Comparison of ENCODE assay signal across 14 mouse cellular contexts in genomic region chr8:33985430-33985977, GRCm38 (mm10).
A peak's percentile ranks its signal among the peaks of the same experiment; 100 is the strongest.
DNase-seq lines count a peak whose midpoint lies in the region; TF ChIP-seq lines count a peak whose summit lies in the region.
"Had no signal": no experiment of that assay in that cellular context is flagged by ENCODE, and none has a peak within 500 bp of the region (broad histone marks: within the 10 kb centered on the region; RNA-seq: fewer than 3 reads in every experiment).

No protein-coding gene starts in this region.

- no peak for TF ChIP-seq POLR2A in kidney, adult 2 months (IDR thresholded peaks at IDR 0.05; ENCODE audit: low read depth, low read length)
- TF ChIP-seq POLR2A in ES-Bruce4 (IDR thresholded peaks at IDR 0.05; ENCODE audit: insufficient read depth, low read length): peak; percentile 63
- no peak for TF ChIP-seq POLR2A in liver, adult 2 months (IDR thresholded peaks at IDR 0.05; ENCODE audit: extremely low read depth, insufficient read depth, low read length)

- no peaks in the 10 kb centered on the region for H3K36me3 ChIP-seq in kidney, adult 2 months (ENCODE audit: control insufficient read depth, insufficient read depth, low read length)
- H3K36me3 ChIP-seq in ES-Bruce4 (ENCODE audit: control insufficient read depth, insufficient read depth, low read length, poor library complexity, severe bottlenecking): no peaks in the 10 kb centered on the region
- H3K36me3 ChIP-seq in liver, adult 2 months (ENCODE audit: control insufficient read depth, insufficient read depth, low read length): no peaks in the 10 kb centered on the region
- H3K36me3 ChIP-seq in splenic B cell, adult 2 months (ENCODE audit: control insufficient read depth, insufficient read depth, low read length, poor library complexity, severe bottlenecking): no peaks in the 10 kb centered on the region
- H3K36me3 ChIP-seq: stomach, embryonic 15.5 days had no signal

- no peak for TF ChIP-seq CTCF in kidney, adult 2 months (conservative IDR thresholded peaks at IDR 0.05; ENCODE audit: insufficient read depth, insufficient read length, low read depth, low read length)
- no peak for TF ChIP-seq CTCF in ES-Bruce4 (IDR thresholded peaks at IDR 0.05; ENCODE audit: low read depth, low read length)
- TF ChIP-seq CTCF in liver, adult 2 months (IDR thresholded peaks at IDR 0.05; ENCODE audit: low read depth, low read length): no peak

- intact Hi-C loops in left cerebral cortex, postnatal 36 days (cut with DNase I): no loop called here

- H3K9me3 ChIP-seq in ES-Bruce4 (replicated peaks; ENCODE audit: control insufficient read depth, insufficient read depth, low read length, poor library complexity, severe bottlenecking): no peaks in the 10 kb centered on the region
- H3K9me3 ChIP-seq: stomach, embryonic 15.5 days had no signal

- no peaks in the 10 kb centered on the region for H3K27me3 ChIP-seq in kidney, adult 2 months (replicated peaks; ENCODE audit: control insufficient read depth, insufficient read depth, low read length)
- H3K27me3 ChIP-seq in ES-Bruce4 (ENCODE audit: control insufficient read depth, insufficient read depth, low read length, poor library complexity, severe bottlenecking): no peaks in the 10 kb centered on the region
- H3K27me3 ChIP-seq in liver, adult 2 months (ENCODE audit: control insufficient read depth, insufficient read depth, low read length): no peaks in the 10 kb centered on the region
- H3K27me3 ChIP-seq in splenic B cell, adult 2 months (ENCODE audit: control insufficient read depth, insufficient read depth, low read length, poor library complexity, severe bottlenecking): no peaks in the 10 kb centered on the region
- H3K27me3 ChIP-seq: stomach, embryonic 15.5 days had no signal

- 62% methylated on average over 11 of the region's 11 CpGs for WGBS in kidney, adult 2 months
- WGBS in liver, adult 2 months: 52% methylated on average over 11 of the region's 11 CpGs

- peaks cover 24% of the 10 kb centered on the region; the same call in 1 of the 2 replicates for H3K4me1 ChIP-seq in kidney, adult 2 months (ENCODE audit: control insufficient read depth, insufficient read depth, low read length)
- H3K4me1 ChIP-seq in ES-Bruce4 (ENCODE audit: control insufficient read depth, insufficient read depth, low read length): no peaks in the 10 kb centered on the region
- H3K4me1 ChIP-seq in liver, adult 2 months (ENCODE audit: control insufficient read depth, insufficient read depth, low read length): peaks cover 16% of the 10 kb centered on the region
- H3K4me1 ChIP-seq: stomach, embryonic 15.5 days had no signal

- H3K79me2 ChIP-seq in liver, adult 2 months (ENCODE audit: control insufficient read depth, insufficient read depth, low read length): no peaks in the 10 kb centered on the region

- H3K4me3 ChIP-seq in kidney, adult 2 months (ENCODE audit: insufficient read depth, low read depth, low read length): peak overlapping the region; percentile 31
- peak overlapping the region; percentile 63 for H3K4me3 ChIP-seq in ES-Bruce4 (ENCODE audit: low read depth, low read length)
- H3K4me3 ChIP-seq in liver, adult 2 months (ENCODE audit: insufficient read depth, low read depth, low read length): peak overlapping the region; percentile 49
- H3K4me3 ChIP-seq: stomach, embryonic 15.5 days had no signal

- peak; percentile 52 for DNase-seq in kidney, adult 2 months
- no peak for DNase-seq in kidney, adult 8-10 months
- DNase-seq in liver, adult 2 months (ENCODE audit: extremely low read depth, low read depth, low spot score): peak; percentile 78
- peak; percentile 52 for DNase-seq in splenic B cell, adult 2 months (ENCODE audit: low read depth, low spot score)
- no peak for DNase-seq in retina, embryonic 14.5 days (ENCODE audit: low spot score)
- DNase-seq in cerebellum, adult 11-12 months: no peak
- no peak for DNase-seq in left cerebral cortex, postnatal 36 days (ENCODE audit: low spot score in 2 of 2)
- DNase-seq: cerebellum, postnatal 14 days; gastrocnemius, postnatal 10 days; heart, postnatal 14 days; lung, postnatal 14 days; right cerebral cortex, adult 18-20 months had no signal

- peak overlapping the region; percentile 33; the same call in 1 of the 2 replicates for H3K9ac ChIP-seq in ES-Bruce4 (ENCODE audit: low read depth, poor library complexity, severe bottlenecking)
- H3K9ac ChIP-seq in liver, adult 2 months (ENCODE audit: low read depth, low read length): peak overlapping the region; percentile 75
- H3K9ac ChIP-seq: stomach, embryonic 15.5 days had no signal

- no peak for TF ChIP-seq EP300 in ES-Bruce4 (IDR thresholded peaks at IDR 0.05; ENCODE audit: insufficient read depth, low read depth, low read length)

- H3K27ac ChIP-seq in kidney, adult 2 months (ENCODE audit: insufficient read depth, low read depth, low read length): peak overlapping the region; percentile 89
- 0 out of 2 replicates have a peak overlapping the region, but pooled peaks have one; percentile 34 for H3K27ac ChIP-seq in ES-Bruce4 (ENCODE audit: insufficient read depth, low read length)
- H3K27ac ChIP-seq in liver, adult 2 months (replicated peaks; ENCODE audit: insufficient read depth, low read depth, low read length): peak overlapping the region; percentile 100

Comparison
In these comparisons a context has a peak if more than half of its experiments do, and no peak if none do; other contexts are left out.
1. DNase-seq: peak in kidney, adult 2 months (single experiment), liver, adult 2 months (single experiment) and splenic B cell, adult 2 months (single experiment); none in kidney, adult 8-10 months (0 of 2), retina, embryonic 14.5 days (single experiment), cerebellum, adult 11-12 months (single experiment) and left cerebral cortex, postnatal 36 days (0 of 2).
2. H3K27ac ChIP-seq: peak in every context shown above with its lines; median percentile 100 in liver, adult 2 months; 89 in kidney, adult 2 months; 34 in ES-Bruce4.
3. Peak in every context shown above with its lines, with median percentiles within 50 percentile points of each other: H3K4me3 ChIP-seq.